Mouse (Mus musculus): Measurements from ENCODE around the gene Bcas2.
A peak's percentile ranks its signal among the peaks of the same experiment; 100 is the strongest.

Gene Bcas2

GRCm38 (mm10) chr3:103171505-103172267, at the start of gene Bcas2:
Gene Bcas2 (plus strand): TSS chr3:103171655.
- DNase-seq (ENCODE audit: low spot score in 2 of 2): peak; percentile 97 to 98

- DNase-seq (ENCODE audit: low spot score in 2 of 2): no peak
Measured at GRCm38 (mm10) chr3:103123636-103124035, 47.8 kb upstream of the Bcas2 start.

GRCm38 (mm10) chr3:103126138-103126537, 45.3 kb upstream of the Bcas2 start:
- no peak for DNase-seq (ENCODE audit: low spot score in 2 of 2)

GRCm38 (mm10) chr3:103127177-103127576, 44.3 kb upstream of the Bcas2 start:
- no peak for DNase-seq (ENCODE audit: low spot score in 2 of 2)

- no peak for DNase-seq (ENCODE audit: low spot score in 2 of 2)
Measured at GRCm38 (mm10) chr3:103127721-103128120, 43.7 kb upstream of the Bcas2 start.

GRCm38 (mm10) chr3:103128251-103128650, 43.2 kb upstream of the Bcas2 start:
- DNase-seq (ENCODE audit: low spot score in 2 of 2): no peak

GRCm38 (mm10) chr3:103129367-103130159, 41.9 kb upstream of the Bcas2 start:
- no peak for DNase-seq (ENCODE audit: low spot score in 2 of 2)

- peak; percentile 25 to 30 for DNase-seq (ENCODE audit: low spot score in 2 of 2)
Measured at GRCm38 (mm10) chr3:103130236-103130751, 41.2 kb upstream of the Bcas2 start.

- DNase-seq (ENCODE audit: low spot score in 2 of 2): no peak
Measured at GRCm38 (mm10) chr3:103133098-103133497, 38.4 kb upstream of the Bcas2 start.

- no peak for DNase-seq (ENCODE audit: low spot score in 2 of 2)
Measured at GRCm38 (mm10) chr3:103136414-103137077, 34.9 kb upstream of the Bcas2 start.

GRCm38 (mm10) chr3:103139047-103139446, 32.4 kb upstream of the Bcas2 start:
- peak in 1 of 2 experiments; percentile 14 for DNase-seq (ENCODE audit: low spot score in 2 of 2)

GRCm38 (mm10) chr3:103140095-103140838, 31.2 kb upstream of the Bcas2 start:
- DNase-seq (ENCODE audit: low spot score in 2 of 2): peak; percentile 57 to 71

- DNase-seq (ENCODE audit: low spot score in 2 of 2): peak in 1 of 2 experiments; percentile 32
Measured at GRCm38 (mm10) chr3:103141287-103141686, 30.2 kb upstream of the Bcas2 start.

- DNase-seq (ENCODE audit: low spot score in 2 of 2): no peak
Measured at GRCm38 (mm10) chr3:103142366-103142765, 29.1 kb upstream of the Bcas2 start.

- no peak for DNase-seq (ENCODE audit: low spot score in 2 of 2)
Measured at GRCm38 (mm10) chr3:103145336-103145735, 26.1 kb upstream of the Bcas2 start.

GRCm38 (mm10) chr3:103145791-103146190, 25.7 kb upstream of the Bcas2 start:
- no peak for DNase-seq (ENCODE audit: low spot score in 2 of 2)

GRCm38 (mm10) chr3:103146330-103147166, 24.9 kb upstream of the Bcas2 start:
- peak; percentile 30 to 48 for DNase-seq (ENCODE audit: low spot score in 2 of 2)

GRCm38 (mm10) chr3:103147775-103148174, 23.7 kb upstream of the Bcas2 start:
- no peak for DNase-seq (ENCODE audit: low spot score in 2 of 2)

- DNase-seq (ENCODE audit: low spot score in 2 of 2): no peak
Measured at GRCm38 (mm10) chr3:103148941-103149340, 22.5 kb upstream of the Bcas2 start.

- DNase-seq (ENCODE audit: low spot score in 2 of 2): no peak
Measured at GRCm38 (mm10) chr3:103153761-103154160, 17.7 kb upstream of the Bcas2 start.

Data from urinary bladder, postnatal 36 days (tissue).